Mouse (Mus musculus): Measurements from ENCODE around the gene Ptcra. TPM values are rescaled to one million over a fixed set of nuclear protein-coding genes. Genes with fewer than 3 reads are reported as not detected.
A peak's percentile ranks its signal among the peaks of the same experiment; 100 is the strongest.

The Ptcra gene
- total and polyA plus RNA-seq, 3 experiments, result 0.17 to 0.56 (median 0.34) TPM

DNA sequence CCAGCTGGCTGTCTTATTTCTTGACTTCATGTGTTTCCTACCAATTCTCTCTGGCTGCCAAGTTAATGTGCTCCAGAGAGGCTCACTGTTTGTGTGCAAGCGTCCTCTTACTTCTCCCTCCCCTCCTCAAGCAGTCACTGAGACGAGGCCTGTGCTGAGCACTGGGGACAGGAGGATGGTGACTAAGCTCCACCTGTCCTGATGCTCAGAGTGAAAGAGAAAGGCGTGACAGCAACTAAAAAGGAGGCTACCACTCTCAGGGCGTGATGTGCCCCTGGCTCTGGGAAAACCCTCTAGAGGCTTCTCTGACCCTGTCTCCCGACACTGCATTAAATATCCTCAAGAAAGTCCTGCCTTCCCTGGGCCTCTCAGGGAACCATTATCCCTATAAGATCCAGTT is 14.2 kb downstream of the Ptcra start:
- H3K4me1 ChIP-seq (ENCODE audit: control insufficient read depth in 1 of 2, insufficient read depth in 2 of 2), result peaks cover 19 to 59% of the 10 kb centered on the region in 2 experiments
- H3K4me2 ChIP-seq (ENCODE audit: insufficient read depth, low read depth, poor library complexity, severe bottlenecking), result peak overlapping the region; percentile 88
- in situ Hi-C loops (cut with MboI; ENCODE audit: low pct_ligation_motif_present, low pct_unique_long_range_greater_than_20kb, low sequenced_read_pairs) (no loop called here), dilution Hi-C loops (cut with MboI; ENCODE audit: extremely low pct_ligation_motif_present, extremely low pct_unique_long_range_greater_than_20kb, low sequenced_read_pairs) (no loop called here)
- peak; percentile 79; the same call in 1 of the 2 replicates for TF ChIP-seq MEF2A (IDR thresholded peaks at IDR 0.05; ENCODE audit: borderline replicate concordance, low read depth, low read length)
- peak; percentile 82 for TF ChIP-seq IRF4 (IDR thresholded peaks at IDR 0.05; ENCODE audit: low read depth, low read length)
- peak; percentile 85 for TF ChIP-seq ETS1 (conservative IDR thresholded peaks at IDR 0.05; ENCODE audit: low read depth, low read length)
- TF ChIP-seq NELFE (IDR thresholded peaks at IDR 0.05; ENCODE audit: low read depth, low read length), result peak; percentile 42
- TF ChIP-seq MXI1 (IDR thresholded peaks at IDR 0.05; ENCODE audit: low read depth, low read length), result peak; percentile 79; the same call in 1 of the 2 replicates
- TF ChIP-seq EP300 (IDR thresholded peaks at IDR 0.05; ENCODE audit: low read length), result peak; percentile 47
- TF ChIP-seq ZMIZ1 (IDR thresholded peaks at IDR 0.05; ENCODE audit: low read depth, low read length), result no peak
- TF ChIP-seq MYC (IDR thresholded peaks at IDR 0.05; ENCODE audit: low read depth, low read length), result 0 out of 2 replicates have a peak, but pooled peaks have one; percentile 59
- TF ChIP-seq ZC3H11A (IDR thresholded peaks at IDR 0.05; ENCODE audit: low read depth, low read length), result no peak
- TF ChIP-seq MAZ (IDR thresholded peaks at IDR 0.05; ENCODE audit: low read depth, low read length), result peak; percentile 37; the same call in 1 of the 2 replicates
- TF ChIP-seq CTCF (conservative IDR thresholded peaks at IDR 0.05 in 1 of 2, IDR thresholded peaks at IDR 0.05 in 1 of 2; ENCODE audit: low read depth in 2 of 2, low read length in 2 of 2), result no peak
- TF ChIP-seq GABPA (IDR thresholded peaks at IDR 0.05; ENCODE audit: insufficient replicate concordance, low read depth, low read length), result no peak
- TF ChIP-seq CHD2 (IDR thresholded peaks at IDR 0.05; ENCODE audit: low read length), result no peak
- peak; percentile 92 for TF ChIP-seq BHLHE40 (IDR thresholded peaks at IDR 0.05; ENCODE audit: low read depth, low read length)
- peak; percentile 77 for TF ChIP-seq POLR2A (IDR thresholded peaks at IDR 0.05; ENCODE audit: low read depth, low read length)
- TF ChIP-seq ELF1 (IDR thresholded peaks at IDR 0.05; ENCODE audit: low read depth, low read length), result no peak
- TF ChIP-seq TBP (conservative IDR thresholded peaks at IDR 0.05; ENCODE audit: low read depth, low read length), result peak; percentile 86; the same call in 1 of the 2 replicates
- peak; percentile 43; the same call in 1 of the 2 replicates for TF ChIP-seq NRF1 (IDR thresholded peaks at IDR 0.05; ENCODE audit: low read depth, low read length)
- TF ChIP-seq MAX (IDR thresholded peaks at IDR 0.05; ENCODE audit: low read length), result peak; percentile 85
- TF ChIP-seq TCF12 (IDR thresholded peaks at IDR 0.05; ENCODE audit: low read depth, low read length), result peak; percentile 89
- peaks cover 34% of the 10 kb centered on the region for H3K79me2 ChIP-seq (replicated peaks; ENCODE audit: control insufficient read depth, extremely low read depth, insufficient read depth, poor library complexity, severe bottlenecking)
- peaks cover 8% of the 10 kb centered on the region for H3K9me3 ChIP-seq (replicated peaks; ENCODE audit: low read length)
- peak overlapping the region; percentile 75 for H3K9ac ChIP-seq (ENCODE audit: insufficient read depth, low read depth)
- peak overlapping the region in 1 of 3 experiments; percentile 73 for H3K4me3 ChIP-seq (replicated peaks in 1 of 3; ENCODE audit: low read depth in 2 of 3, low read length in 2 of 3, poor library complexity in 1 of 3)
- peak overlapping the region; percentile 92 for H3K27ac ChIP-seq (ENCODE audit: insufficient read depth, low read depth)
- peaks cover 24 to 33% of the 10 kb centered on the region in 2 experiments for H3K36me3 ChIP-seq (replicated peaks in 1 of 2; ENCODE audit: control insufficient read depth in 1 of 2, insufficient read depth in 1 of 2, low read length in 1 of 2)
- H3K27me3 ChIP-seq (replicated peaks), result no peaks in the 10 kb centered on the region
- DNase-seq (ENCODE audit: extremely low read depth), result peak; percentile 87

DNA sequence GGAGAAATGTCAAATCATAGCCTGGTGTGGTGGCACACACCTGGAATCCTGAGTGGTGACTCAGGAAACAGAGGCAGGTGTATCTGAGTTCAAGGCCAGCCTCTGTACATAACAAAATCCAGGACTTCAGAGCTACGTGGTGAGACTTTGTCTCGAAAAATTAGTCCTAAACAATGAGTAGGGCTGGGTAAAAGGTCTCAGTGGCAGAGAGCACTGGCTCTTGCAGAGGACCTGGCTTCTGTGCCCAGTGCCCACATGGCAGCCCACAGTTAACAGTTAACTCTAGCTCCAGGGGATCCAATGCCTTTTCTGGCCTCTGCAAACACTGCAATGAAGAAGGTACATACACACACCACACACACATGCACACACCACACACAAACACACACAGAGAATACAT is 15.7 kb downstream of the Ptcra start:
- Histone ChIP-seq H3K27ac (ENCODE audit: insufficient read depth, low read depth) (peak overlapping the region; percentile 7; the same call in 1 of the 2 replicates), H3K36me3 (replicated peaks in 1 of 2; ENCODE audit: control insufficient read depth in 1 of 2, insufficient read depth in 1 of 2, low read length in 1 of 2) (peaks cover 39 to 47% of the 10 kb centered on the region in 2 experiments)
- in situ Hi-C loops (cut with MboI; ENCODE audit: low pct_ligation_motif_present, low pct_unique_long_range_greater_than_20kb, low sequenced_read_pairs), result no loop called here

More for the DNA sequence above, 15.7 kb downstream of the Ptcra start:
- Histone ChIP-seq H3K9ac (ENCODE audit: insufficient read depth, low read depth) (no peak overlapping the region), H3K4me2 (ENCODE audit: insufficient read depth, low read depth, poor library complexity, severe bottlenecking) (no peak overlapping the region), H3K27me3 (replicated peaks) (no peaks in the 10 kb centered on the region), H3K4me1 (ENCODE audit: control insufficient read depth in 1 of 2, insufficient read depth in 2 of 2) (peaks cover 19 to 67% of the 10 kb centered on the region in 2 experiments), H3K4me3 (replicated peaks in 1 of 3; ENCODE audit: low read depth in 2 of 3, low read length in 2 of 3, poor library complexity in 1 of 3) (no peak overlapping the region), H3K79me2 (replicated peaks; ENCODE audit: control insufficient read depth, extremely low read depth, insufficient read depth, poor library complexity, severe bottlenecking) (peaks cover 39% of the 10 kb centered on the region), H3K9me3 (replicated peaks; ENCODE audit: low read length) (no peaks in the 10 kb centered on the region)
- dilution Hi-C loops (cut with MboI; ENCODE audit: extremely low pct_ligation_motif_present, extremely low pct_unique_long_range_greater_than_20kb, low sequenced_read_pairs), result no loop called here
- TF ChIP-seq ZKSCAN1 (IDR thresholded peaks at IDR 0.05; ENCODE audit: borderline replicate concordance, low read depth, low read length), result no peak
- TF ChIP-seq ETS1 (conservative IDR thresholded peaks at IDR 0.05; ENCODE audit: low read depth, low read length), result no peak
- no peak for TF ChIP-seq E2F4 (IDR thresholded peaks at IDR 0.05; ENCODE audit: insufficient replicate concordance, low read depth, low read length)
- no peak for TF ChIP-seq RCOR1 (conservative IDR thresholded peaks at IDR 0.05; ENCODE audit: low read depth, low read length)
- TF ChIP-seq PAX5 (IDR thresholded peaks at IDR 0.05; ENCODE audit: low read length), result no peak
- no peak for TF ChIP-seq ZNF384 (IDR thresholded peaks at IDR 0.05; ENCODE audit: low read depth, low read length)
- no peak for TF ChIP-seq USF2 (conservative IDR thresholded peaks at IDR 0.05; ENCODE audit: low read depth, low read length)
- no peak for TF ChIP-seq EP300 (IDR thresholded peaks at IDR 0.05; ENCODE audit: low read length)
- no peak for TF ChIP-seq KAT2A (IDR thresholded peaks at IDR 0.05; ENCODE audit: insufficient replicate concordance, low read length)
- TF ChIP-seq MAZ (IDR thresholded peaks at IDR 0.05; ENCODE audit: low read depth, low read length), result no peak
- no peak for DNase-seq (ENCODE audit: extremely low read depth)
